Mouse (Mus musculus) left cerebral cortex, postnatal 36 days (tissue): ENCODE measurements at regions not wholly inside any gene's neighbourhood (a gene's known extent, or its start where the extent isn't known, plus 50 kb on each side); places are given as distances from the start of the nearest gene placed in this dataset.
"Not testable (repeated sequence)": the region's sequence is repeated elsewhere in the genome, so short reads cannot be mapped to it uniquely, and the experiment has no call there.

Experiments
- DNase-seq, 2 experiments: peaks; one replicate each; pipeline ENCODE4 v3.0.0; 2021 to 2022; ENCODE audit warnings: low spot score in 2 of 2, mixed read lengths in 1 of 2
- intact Hi-C: fragments of 180-260 bp; cut with DNase I; formaldehyde crosslinking; loops from one replicate; pipeline ENCODE4 v1.15.1; 2025

- DNase-seq, result no peak
- intact Hi-C loops, result no loop called here
Observed at GRCm38 (mm10) chr12:10445738-10446137, 55.2 kb downstream of the Rdh14 start.

GRCm38 (mm10) chr12:10457960-10458655 is 67.5 kb downstream of the Rdh14 start:
- DNase-seq, result no peak
- intact Hi-C loops, result no loop called here

GRCm38 (mm10) chr12:10461796-10462195 is 71.2 kb downstream of the Rdh14 start:
- DNase-seq, result no peak
- intact Hi-C loops, result no loop called here

- intact Hi-C loops, result no loop called here
- no peak for DNase-seq
Observed at GRCm38 (mm10) chr12:10462956-10463355, 72.4 kb downstream of the Rdh14 start.

- intact Hi-C loops, result no loop called here
- no peak for DNase-seq
Observed at GRCm38 (mm10) chr12:10473986-10474385, 83.4 kb downstream of the Rdh14 start.

- intact Hi-C loops, result no loop called here
- DNase-seq, result no peak
Observed at GRCm38 (mm10) chr12:10480781-10481180, 90.2 kb downstream of the Rdh14 start.

GRCm38 (mm10) chr12:10482294-10483010 is 91.9 kb downstream of the Rdh14 start:
- DNase-seq, result no peak
- intact Hi-C loops, result no loop called here

GRCm38 (mm10) chr12:10506721-10507120 is 116.1 kb downstream of the Rdh14 start:
- no peak for DNase-seq
- intact Hi-C loops, result no loop called here

- intact Hi-C loops, result no loop called here
- no peak for DNase-seq
Observed at GRCm38 (mm10) chr12:10513526-10513925, 123.0 kb downstream of the Rdh14 start.

- intact Hi-C loops, result no loop called here
- no peak for DNase-seq
Observed at GRCm38 (mm10) chr12:10514278-10514677, 123.7 kb downstream of the Rdh14 start.

- DNase-seq, result no peak
- intact Hi-C loops, result no loop called here
Observed at GRCm38 (mm10) chr12:10524509-10525286, 134.1 kb downstream of the Rdh14 start.

- no peak for DNase-seq
- intact Hi-C loops, result no loop called here
Observed at GRCm38 (mm10) chr12:10525934-10526333, 135.4 kb downstream of the Rdh14 start.

- intact Hi-C loops, result no loop called here
- DNase-seq, result no peak
Observed at GRCm38 (mm10) chr12:10529077-10529476, 138.5 kb downstream of the Rdh14 start.

GRCm38 (mm10) chr12:10530996-10531395 is 140.4 kb downstream of the Rdh14 start:
- intact Hi-C loops, result no loop called here

GRCm38 (mm10) chr12:10533971-10534370 is 143.4 kb downstream of the Rdh14 start:
- DNase-seq, result no peak
- intact Hi-C loops, result no loop called here

More at GRCm38 (mm10) chr12:10530996-10531395, 140.4 kb downstream of the Rdh14 start:
- DNase-seq, result no peak

GRCm38 (mm10) chr12:10536239-10536638 is 145.7 kb downstream of the Rdh14 start:
- no peak for DNase-seq
- intact Hi-C loops, result loop anchor here (2.0 to 5.0 kb wide), 3 partner anchors 97 to 1484 kb away; partner anchors contain the start of gene Osr1

- intact Hi-C loops, result loop anchor here (2.0 to 5.0 kb wide), 3 partner anchors 98 to 1485 kb away; partner anchors contain the start of gene Osr1
- peak; percentile 23 to 35 for DNase-seq
Observed at GRCm38 (mm10) chr12:10537069-10537468, 146.5 kb downstream of the Rdh14 start.

GRCm38 (mm10) chr12:10549481-10550201 is 159.1 kb downstream of the Rdh14 start:
- intact Hi-C loops, result no loop called here
- DNase-seq, result no peak

- DNase-seq, intact Hi-C loops: not testable (repeated sequence)
Observed at GRCm38 (mm10) chr12:10554701-10555100, 164.1 kb downstream of the Rdh14 start.

GRCm38 (mm10) chr12:10562966-10563365 is 172.4 kb downstream of the Rdh14 start:
- DNase-seq, result no peak
- intact Hi-C loops, result no loop called here
